Comparison of ENCODE assay signal across 33 mouse cellular contexts in the genomic region with DNA sequence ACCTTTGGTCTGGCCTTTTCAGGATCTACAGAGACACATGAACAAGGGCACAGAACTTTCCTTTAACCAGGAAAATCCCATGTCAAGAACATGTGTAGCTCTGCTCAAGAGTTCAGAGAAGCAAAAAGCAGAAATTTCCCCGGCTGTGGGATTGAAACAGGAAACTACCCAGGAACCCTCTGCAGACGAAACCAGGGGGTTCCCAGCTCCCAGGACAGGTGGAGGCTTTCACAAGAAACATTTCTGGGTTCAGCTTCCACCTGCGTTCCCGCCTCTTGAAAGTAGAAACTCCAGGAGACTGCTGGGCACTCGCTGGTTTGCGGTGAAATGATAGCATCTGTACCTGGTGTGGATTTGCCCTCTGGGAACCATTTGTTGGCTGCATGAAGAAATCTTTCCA. TPM values are rescaled to one million over a fixed set of nuclear protein-coding genes. Genes with fewer than 3 reads are reported as not detected.
"Had no signal": no experiment of that assay in that cellular context is flagged by ENCODE, and none has a peak within 500 bp of the region (broad histone marks: within the 10 kb centered on the region; RNA-seq: fewer than 3 reads in every experiment).

No protein-coding gene starts in this region.

- H3K4me1 ChIP-seq: limb, embryonic 10.5 days; neural tube, embryonic 12.5 days; neural tube, embryonic 15.5 days had no signal

- H3K27me3 ChIP-seq: limb, embryonic 13.5 days; liver, embryonic 15.5 days; neural tube, embryonic 12.5 days; neural tube, embryonic 15.5 days had no signal

- ATAC-seq: liver, embryonic 12.5 days had no signal

- H3K27ac ChIP-seq: kidney, postnatal 0 days; layer of hippocampus, adult 2 months; left cerebral cortex, adult 2 months; limb, embryonic 10.5 days; limb, embryonic 13.5 days; liver, embryonic 12.5 days; liver, embryonic 15.5 days; neural tube, embryonic 12.5 days; neural tube, embryonic 15.5 days; stomach, postnatal 0 days had no signal

- H3K9ac ChIP-seq: limb, embryonic 13.5 days; liver, embryonic 12.5 days; liver, embryonic 15.5 days; neural tube, embryonic 12.5 days; neural tube, embryonic 15.5 days had no signal

- DNase-seq: kidney, postnatal 25 days; layer of hippocampus, adult 9-11 months; liver; lung, adult 18-20 months; lung, postnatal 14 days; lung, postnatal 4 days; midbrain, embryonic 14.5 days; right cerebral cortex, adult 18-20 months; right cerebral cortex, postnatal 14 days; right cerebral cortex, postnatal 4 days; spleen, adult 18-20 months; thymus, adult 2 months; thymus, postnatal 14 days; thymus, postnatal 4 days had no signal

- H3K4me2 ChIP-seq: limb, embryonic 13.5 days; liver, embryonic 12.5 days; liver, embryonic 15.5 days; midbrain, embryonic 11.5 days; neural tube, embryonic 12.5 days; neural tube, embryonic 15.5 days had no signal

- H3K4me3 ChIP-seq: layer of hippocampus, adult 2 months; left cerebral cortex, adult 2 months; limb, embryonic 10.5 days; limb, embryonic 13.5 days; liver, embryonic 12.5 days; liver, embryonic 15.5 days; neural tube, embryonic 12.5 days; neural tube, embryonic 15.5 days had no signal

- H3K9me3 ChIP-seq: limb, embryonic 10.5 days; limb, embryonic 13.5 days; liver, embryonic 12.5 days; liver, embryonic 15.5 days; neural tube, embryonic 12.5 days; neural tube, embryonic 15.5 days had no signal

- H3K36me3 ChIP-seq: limb, embryonic 10.5 days; limb, embryonic 13.5 days; liver, embryonic 12.5 days; liver, embryonic 15.5 days; neural tube, embryonic 12.5 days; neural tube, embryonic 15.5 days had no signal

RNA-seq across cellular contexts. Expression of a gene that starts 22.4 kb away (rescaled TPM):
- total RNA-seq: layer of hippocampus, adult 2 months; left cerebral cortex, adult 2 months; left cerebral cortex, postnatal 25 days; megakaryocyte progenitor cell, adult 5-6 weeks; megakaryocyte-erythroid progenitor cell, adult 5-6 weeks had no signal
- polyA plus RNA-seq: kidney, embryonic 14.5 days; kidney, postnatal 0 days; large intestine, adult 2 months; limb, embryonic 10.5 days; limb, embryonic 13.5 days; liver, embryonic 12.5 days; liver, embryonic 15.5 days; lung, embryonic 16.5 days; midbrain, embryonic 11.5 days; midbrain, embryonic 14.5 days; midbrain, postnatal 0 days; neural tube, embryonic 12.5 days; neural tube, embryonic 15.5 days; stomach, embryonic 14.5 days; stomach, postnatal 0 days had no signal
